Mouse (Mus musculus): ENCODE results near the gene Slc6a9.

- TF ChIP-seq CTCF (IDR thresholded peaks at IDR 0.05; ENCODE audit: borderline replicate concordance, extremely low read depth, insufficient read depth, insufficient read length) (no peak), POLR2A (IDR thresholded peaks at IDR 0.05; ENCODE audit: borderline replicate concordance, extremely low read depth, insufficient read depth, insufficient read length, poor library complexity, severe bottlenecking) (no peak)
Measured at GRCm38 (mm10) chr4:117816776-117817175, 17.5 kb upstream of the Slc6a9 start.

Data from brain, embryonic 14.5 days (tissue).